Mouse (Mus musculus): ENCODE measurements around the gene Cdh12.

The Cdh12 gene

DNA sequence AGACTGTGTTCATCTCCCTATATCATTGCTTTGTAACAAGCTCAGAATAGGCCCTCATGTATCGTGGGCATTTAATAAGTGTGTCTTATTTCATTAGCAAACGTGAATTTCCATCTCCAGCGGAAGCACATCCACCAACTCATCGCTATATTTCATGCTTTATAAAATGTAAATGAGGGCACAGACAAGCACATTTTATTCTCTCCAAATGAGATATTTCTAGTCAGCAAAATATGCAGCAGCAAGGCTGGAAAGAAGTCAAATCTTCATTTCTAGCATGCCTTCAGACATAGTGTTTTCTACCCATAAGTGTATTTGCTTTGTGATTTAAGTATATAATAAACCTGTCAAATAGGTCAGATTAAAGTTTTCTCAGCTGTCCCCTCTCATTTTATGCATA is 262.8 kb downstream of the Cdh12 start:
- no peak for DNase-seq (ENCODE audit: low spot score)

DNA sequence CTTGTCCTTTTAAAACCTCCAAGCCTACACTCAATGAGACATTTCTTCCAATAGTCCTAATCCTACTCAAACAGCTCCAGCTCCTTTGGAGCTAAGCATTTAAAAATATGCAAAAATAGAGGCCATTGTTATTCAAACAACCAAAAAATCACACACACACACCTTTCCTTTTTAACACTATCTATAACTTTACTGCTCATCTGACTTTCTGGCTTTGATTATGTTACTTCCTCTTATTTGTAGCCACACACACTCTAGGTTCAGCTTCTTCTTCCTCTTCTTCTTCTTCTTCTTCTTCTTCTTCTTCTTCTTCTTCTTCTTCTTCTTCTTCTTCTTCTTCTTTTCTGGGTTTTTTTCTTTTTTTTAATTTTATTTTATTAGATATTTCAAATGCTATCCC is 323.2 kb downstream of the Cdh12 start:
- no peak for DNase-seq (ENCODE audit: low spot score)

DNA sequence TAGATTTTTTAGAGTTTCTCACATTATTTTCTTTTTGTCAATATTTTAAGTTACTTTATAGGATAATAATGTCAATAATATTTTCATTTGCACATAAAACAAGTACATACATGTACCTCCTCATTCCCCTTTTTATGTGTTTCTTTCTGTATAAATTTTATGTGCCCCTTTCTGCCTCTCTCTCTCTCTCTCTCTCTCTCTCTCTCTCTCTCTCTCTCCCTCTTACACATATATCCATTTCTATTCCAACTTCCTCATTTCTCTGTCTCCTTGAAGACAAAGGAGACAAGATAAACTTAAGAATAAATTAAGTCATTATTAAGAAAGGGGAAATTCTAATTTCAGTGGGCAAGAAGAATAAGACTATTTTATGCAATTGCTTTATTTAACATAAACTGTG is 324.4 kb downstream of the Cdh12 start:
- DNase-seq (ENCODE audit: low spot score): no peak

DNA sequence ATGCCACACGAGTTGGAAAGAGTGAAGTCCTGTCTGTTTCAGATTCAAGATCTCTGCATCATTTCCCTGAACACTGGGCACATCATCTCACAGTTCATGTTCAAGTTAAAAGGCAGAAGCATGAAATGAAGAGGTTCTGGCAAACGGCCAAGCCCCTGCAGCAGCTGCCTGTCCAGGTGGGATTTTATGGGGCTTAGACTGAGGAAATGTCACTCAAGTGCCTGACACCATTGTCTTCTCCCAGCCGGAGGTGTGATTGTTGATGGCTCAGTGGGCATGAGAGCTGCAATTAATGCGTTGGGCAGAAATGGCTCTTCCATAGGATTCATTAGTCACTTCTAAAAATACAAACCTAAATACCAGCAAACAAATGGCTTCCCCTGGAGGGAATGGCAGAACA is 347.9 kb downstream of the Cdh12 start:
- DNase-seq (ENCODE audit: low spot score): no peak

DNA sequence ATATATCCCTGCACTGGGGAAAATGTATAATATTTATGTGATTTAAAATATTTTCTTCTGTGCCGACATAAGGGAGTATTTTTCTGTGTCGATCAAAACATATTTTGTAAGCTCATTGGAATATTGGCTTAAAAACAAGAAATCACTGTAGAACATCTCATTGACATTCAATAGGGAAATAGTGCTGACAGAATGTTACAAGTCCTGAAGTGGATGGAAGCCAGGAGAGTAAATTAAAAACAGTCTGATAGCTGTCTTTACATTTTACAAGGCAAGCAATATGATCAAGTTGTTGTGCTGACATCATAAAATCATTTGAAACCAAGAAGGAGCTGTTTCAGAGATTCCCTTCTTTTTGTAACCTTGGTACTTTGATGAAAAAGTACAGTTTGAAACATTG is 349.5 kb downstream of the Cdh12 start:
- no peak for DNase-seq (ENCODE audit: low spot score)

DNA sequence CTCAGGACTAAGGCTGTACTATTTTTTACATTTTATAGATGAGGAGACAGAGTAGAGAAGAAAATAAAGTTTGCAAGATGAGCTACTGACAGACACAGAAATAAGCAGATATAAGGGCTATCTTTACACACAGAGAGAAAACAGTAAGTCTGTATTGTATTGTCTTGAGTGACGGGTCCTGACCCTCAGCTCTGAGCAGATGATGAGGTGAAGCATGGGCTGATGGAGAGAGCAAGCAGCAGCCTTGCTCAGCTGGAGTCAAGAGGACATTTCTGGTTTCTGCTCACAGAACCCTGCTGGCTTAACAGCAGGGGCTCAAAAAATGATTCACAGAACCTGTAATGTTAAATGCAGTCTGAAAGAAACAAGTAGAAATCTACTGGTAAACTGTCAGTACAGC is 386.8 kb downstream of the Cdh12 start:
- DNase-seq (ENCODE audit: low spot score): no peak

DNA sequence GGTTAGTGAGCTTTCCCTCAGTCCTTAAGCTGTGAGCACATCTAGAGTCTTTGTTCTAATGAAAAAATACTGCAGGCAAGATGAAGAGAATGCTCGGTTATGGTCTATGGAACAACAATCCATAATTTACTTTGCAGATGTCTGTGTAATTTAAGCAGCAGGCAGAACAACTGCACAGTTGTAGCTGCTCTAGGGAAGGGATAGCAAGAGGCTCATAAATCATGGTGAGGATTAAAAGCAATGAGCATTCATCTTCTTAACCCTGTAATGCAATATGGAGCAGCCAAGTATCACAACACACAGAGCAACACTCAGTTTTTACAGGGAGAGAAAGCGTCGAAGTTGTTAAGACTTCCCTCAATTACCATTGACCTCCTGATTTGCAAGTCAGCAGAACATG is 387.9 kb downstream of the Cdh12 start:
- DNase-seq (ENCODE audit: low spot score): no peak

DNA sequence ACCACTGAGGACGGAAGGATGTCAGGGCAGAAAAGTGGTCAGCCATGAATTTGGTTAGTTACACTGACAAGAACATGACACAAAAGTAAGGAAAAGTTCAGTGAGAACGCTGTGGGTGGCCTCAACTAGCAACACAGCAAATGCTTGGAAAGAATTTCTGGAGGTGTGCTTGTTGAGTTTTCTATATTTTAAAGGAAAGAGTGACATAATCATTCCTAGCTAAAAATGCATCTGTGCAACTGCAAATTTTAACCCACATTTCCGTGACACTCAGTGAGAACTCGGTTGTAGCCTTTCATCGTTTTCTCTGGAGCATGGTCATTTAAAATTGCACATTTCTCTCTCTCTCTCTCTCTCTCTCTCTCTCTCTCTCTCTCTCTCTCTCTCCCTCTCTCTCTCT is 392.4 kb downstream of the Cdh12 start:
- no peak for DNase-seq (ENCODE audit: low spot score)

DNA sequence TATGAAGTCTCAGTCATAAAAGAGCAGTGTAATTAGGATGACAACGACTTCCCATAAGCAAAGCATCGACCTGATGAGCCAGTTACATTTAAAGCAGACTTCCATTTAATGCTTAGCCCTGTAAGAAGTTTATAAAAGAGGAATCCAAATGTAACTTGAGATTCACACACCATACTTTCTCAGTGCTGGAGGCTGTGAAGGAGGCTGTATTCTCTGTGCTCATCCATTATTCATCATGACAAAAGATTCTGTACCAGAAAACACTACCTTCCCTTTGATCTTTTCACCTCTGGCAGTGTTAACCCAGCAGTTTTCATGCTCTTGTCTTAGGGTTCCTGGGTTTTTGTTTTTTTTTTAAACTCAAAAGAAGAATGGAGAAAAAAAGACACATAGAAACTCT is 414.0 kb downstream of the Cdh12 start:
- no peak for DNase-seq (ENCODE audit: low spot score)

DNA sequence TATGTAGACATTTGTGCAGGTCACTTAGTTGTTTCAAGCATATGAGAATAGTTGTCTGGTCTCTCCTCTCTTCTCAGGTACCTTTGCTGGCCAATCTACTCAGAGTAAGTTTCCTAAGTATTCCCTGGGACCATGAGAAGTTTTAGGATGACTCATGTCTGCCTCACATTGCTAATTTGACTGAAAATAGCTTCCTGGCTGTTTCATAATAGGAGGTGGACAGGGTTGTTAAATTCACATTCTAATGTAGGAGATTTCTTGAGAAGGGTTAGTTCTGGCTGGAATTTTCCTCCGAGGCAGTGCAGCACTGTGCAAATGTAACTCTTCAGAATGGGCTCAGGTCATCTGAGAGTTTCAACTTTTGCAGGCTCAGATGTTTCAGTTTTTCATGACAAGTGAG is 423.5 kb downstream of the Cdh12 start:
- DNase-seq (ENCODE audit: low spot score): no peak

DNA sequence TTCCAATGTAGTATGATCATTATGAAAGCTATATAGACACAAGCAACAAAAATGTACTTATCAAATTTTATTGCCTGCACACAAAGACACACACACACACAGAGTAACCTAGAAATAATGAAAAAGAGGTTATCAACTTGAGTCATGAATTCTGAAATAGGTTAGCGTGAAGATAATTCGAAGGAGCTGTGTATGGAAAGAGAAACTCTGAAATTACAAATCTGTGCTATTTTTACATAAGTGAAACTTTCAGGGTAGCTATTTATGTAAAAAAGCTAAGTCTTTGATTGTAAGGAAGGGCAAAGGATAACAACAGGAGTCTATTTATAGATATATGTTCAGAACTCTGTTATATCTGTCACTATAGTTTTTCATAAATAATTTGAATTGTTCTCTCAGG is 427.9 kb downstream of the Cdh12 start:
- no peak for DNase-seq (ENCODE audit: low spot score)

DNA sequence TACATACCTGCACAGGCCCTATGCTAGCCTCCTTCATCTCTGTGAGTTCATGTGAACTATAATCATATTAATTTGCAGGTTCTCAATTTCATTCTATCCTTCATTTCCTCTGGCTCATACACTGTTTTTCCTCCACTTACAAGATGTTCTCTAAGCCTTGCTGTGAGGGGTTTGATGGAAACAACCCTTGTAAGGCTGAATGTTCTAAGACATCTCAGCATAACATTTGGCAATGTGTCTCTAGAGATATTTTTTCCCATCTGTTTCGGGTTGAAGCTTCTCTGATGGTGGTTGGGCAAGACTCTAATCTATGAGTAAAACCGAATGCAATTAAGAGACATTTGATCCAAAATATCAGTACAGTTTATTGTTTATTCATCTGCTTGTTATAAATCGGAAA is 444.4 kb downstream of the Cdh12 start:
- no peak for DNase-seq (ENCODE audit: low spot score)

DNA sequence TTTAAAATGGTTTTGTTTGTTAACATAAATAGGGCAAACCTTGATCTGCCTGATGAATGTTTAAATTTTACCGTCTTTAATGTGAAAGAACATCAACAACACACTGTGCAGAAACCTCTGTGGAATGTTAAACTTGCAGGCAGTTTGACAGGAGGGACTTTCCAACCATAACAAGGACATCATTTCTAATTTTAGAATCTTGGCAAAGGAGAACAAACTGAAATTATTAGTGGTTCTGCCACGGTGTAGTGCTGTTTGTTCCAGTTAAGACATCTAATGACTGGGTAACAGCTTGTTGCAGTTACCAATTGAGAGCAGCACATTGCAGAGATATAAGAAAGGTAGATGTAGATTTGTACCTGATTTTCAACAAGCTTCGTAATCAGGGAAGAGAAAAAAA is 453.5 kb downstream of the Cdh12 start:
- DNase-seq (ENCODE audit: low spot score): no peak

DNA sequence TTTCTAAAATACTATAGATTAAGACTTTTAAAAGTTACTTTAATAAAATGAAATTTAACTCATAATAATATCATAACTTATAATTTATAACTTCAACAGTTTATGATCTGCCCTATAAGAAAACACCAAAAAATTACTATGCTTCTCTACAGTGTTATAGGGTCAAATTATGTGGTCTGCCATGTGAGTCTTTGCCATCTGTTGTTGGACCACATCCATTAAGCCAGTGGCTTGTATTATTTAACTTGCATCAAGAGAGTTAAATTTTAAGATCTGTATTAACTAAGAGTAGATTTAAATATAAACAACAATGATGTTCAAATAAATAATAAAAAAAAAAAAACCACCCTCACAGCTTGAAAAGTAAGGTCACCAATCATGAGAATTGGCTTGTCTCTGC is 479.2 kb downstream of the Cdh12 start:
- DNase-seq (ENCODE audit: low spot score): no peak

DNA sequence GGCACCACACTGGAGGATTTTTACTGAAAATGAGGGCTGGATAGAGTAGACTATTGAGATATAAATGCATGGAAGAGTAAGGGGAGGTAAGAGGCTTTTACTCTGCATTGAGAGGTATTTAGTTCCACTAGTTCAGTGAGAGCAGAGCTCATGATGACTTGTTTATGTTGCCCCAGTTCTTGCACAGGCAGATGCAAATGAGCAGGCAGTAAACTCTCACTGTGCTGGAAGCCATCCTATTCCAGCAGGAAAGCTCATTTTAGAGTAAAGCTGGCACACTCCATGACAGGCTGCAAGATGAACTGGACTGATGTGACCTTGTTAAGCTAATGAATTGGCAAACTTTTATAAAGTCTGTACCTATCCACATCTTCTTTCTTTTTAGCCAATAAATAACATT is 494.9 kb downstream of the Cdh12 start:
- DNase-seq (ENCODE audit: low spot score): no peak

DNA sequence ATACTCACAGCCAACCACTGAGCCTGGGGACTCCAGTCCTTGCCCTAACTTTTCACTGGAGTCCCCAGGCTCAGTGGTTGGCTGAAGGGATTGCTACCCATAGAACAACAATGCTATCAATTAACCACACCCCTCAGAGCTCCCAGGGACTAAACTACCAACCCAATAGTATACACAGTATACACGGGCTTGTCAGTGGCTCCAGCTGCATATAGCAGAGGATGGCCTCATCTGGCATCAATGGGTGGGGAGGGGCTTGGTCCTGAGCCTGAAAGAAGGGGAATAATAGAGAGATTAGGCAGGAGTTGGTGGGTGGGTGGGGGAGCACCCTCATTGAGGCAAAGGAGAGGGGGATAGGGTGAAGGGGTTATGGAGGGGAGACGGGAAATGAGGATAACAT is 518.4 kb downstream of the Cdh12 start:
- no peak for DNase-seq (ENCODE audit: low spot score)

DNA sequence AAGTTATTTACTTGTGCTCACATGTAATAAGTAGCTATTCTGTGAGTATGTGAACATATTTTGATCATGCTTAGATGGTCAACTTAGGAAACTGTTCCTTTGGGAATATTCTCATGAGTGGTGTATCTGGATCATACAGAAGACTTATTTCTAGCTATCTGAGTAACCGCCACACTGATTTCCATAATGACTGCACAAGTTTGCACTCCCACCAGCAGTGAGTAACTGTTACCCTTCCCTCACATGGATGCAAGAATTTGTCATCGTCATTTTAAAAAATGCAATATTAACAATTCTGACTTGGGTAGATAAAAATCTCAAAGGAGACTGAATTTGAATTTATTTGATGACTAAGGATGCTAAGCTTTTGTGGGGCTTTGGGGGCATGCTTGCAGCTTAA is 522.0 kb downstream of the Cdh12 start:
- DNase-seq (ENCODE audit: low spot score): no peak

DNA sequence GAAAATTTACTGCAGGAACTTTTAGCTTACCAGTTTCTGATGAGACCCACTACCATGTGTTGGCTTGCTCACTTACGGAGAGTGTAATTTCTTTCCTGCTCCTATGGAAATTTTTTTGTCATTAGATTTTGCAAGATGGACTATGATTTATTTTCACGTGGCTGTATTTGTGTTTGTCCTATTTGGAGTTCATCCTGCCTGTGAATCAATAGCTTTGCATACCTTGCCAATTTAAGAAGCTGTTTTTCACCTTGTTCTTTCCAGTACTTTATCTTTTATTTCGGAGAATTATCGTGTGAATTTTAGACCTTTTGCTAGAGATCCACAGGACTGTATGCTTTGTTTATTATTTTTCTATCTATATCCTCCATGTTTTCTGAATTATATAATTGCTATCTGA is 551.5 kb downstream of the Cdh12 start:
- DNase-seq (ENCODE audit: low spot score): no peak

DNA sequence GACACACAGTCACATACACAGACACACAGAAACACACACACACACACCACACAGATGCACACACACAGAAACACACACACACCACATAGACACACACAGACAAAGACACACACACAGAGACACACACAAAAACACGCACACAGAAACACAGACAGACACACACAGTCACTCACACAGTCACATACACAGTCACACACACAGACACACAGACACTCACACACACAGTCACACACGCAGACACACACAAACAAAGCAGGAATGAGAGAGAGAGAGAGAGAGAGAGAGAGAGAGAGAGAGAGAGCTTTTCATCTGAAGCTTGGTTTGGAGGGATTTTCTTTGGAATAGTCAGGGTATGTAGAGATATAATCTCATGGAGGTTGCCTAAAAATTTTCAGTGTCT is 558.9 kb downstream of the Cdh12 start:
- DNase-seq (ENCODE audit: low spot score): no peak

DNA sequence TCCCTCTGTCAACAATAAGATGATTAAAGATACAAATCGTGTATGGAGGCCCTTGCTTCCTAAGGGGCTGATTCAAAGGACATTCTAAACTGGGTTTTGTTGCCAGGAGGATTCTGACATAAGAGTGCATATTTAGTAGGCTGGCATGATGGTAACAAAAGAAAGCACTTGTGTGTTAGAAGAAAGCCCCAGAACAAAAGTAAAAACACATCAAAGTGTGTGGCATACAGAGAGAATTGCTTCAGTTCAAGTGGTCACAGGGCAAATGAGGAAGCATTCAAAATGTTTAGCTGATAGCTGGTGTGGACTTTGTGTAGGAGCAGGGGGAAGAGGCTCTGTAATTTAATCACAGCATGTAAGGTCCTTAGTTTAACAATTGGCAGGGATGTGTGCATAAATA is 559.4 kb downstream of the Cdh12 start:
- DNase-seq (ENCODE audit: low spot score): no peak

DNA sequence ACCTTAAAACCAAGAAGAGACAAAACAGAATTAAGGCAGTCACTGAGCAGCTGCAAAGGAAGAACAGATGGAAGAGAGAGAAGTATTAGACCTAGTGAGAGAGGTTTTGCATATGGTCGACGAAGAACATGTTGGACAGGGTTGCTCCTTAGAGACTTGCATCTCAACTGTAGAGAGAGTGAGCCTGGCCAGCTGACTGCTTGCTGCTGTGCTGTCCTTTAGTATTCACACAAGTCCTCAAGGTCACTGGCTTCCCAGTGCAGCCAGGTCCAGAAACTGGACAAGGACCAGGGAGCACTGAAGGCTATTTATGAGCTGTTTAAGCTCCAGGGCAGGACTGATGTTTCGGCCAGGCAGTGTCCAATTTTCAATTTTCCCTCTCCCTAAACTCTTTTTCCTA is 559.9 kb downstream of the Cdh12 start:
- no peak for DNase-seq (ENCODE audit: low spot score)

DNA sequence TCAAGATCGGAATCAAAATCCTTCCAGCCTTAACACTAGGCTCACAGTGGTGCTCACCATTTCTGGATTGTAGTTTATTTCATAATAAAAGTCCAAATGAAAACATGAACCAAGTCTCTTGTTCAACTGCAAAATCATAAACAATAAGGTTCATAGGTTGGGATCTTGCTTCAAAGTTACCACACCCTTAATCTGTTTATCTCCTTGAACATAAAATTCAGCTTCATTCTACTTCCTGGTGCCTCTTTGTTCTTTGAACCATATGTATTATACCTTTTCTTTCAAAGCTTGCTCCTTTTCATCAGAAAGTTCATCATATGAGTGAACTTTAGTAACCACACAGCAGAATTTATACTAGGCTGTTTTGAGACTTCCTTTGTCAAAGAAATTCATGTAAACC is 614.6 kb downstream of the Cdh12 start:
- no peak for DNase-seq (ENCODE audit: low spot score)

DNA sequence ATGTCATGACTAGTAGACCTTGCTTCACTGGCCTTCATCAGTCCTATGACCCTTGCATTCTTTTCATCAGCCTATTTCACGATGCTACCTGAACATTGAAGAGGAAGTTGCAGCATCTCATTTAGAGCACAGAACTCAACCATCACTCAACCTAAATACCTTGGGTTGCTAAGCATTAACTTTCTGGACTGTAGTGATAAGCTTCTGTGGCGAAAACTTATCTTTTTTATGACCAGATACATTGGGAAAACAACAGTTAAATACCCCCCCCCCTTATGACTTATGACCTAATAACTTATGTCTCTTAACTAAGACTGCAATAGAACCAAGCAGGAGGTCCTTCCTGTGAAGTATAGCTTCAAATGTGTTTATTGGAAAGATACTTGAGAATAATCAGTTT is 620.2 kb downstream of the Cdh12 start:
- DNase-seq (ENCODE audit: low spot score): no peak

DNA sequence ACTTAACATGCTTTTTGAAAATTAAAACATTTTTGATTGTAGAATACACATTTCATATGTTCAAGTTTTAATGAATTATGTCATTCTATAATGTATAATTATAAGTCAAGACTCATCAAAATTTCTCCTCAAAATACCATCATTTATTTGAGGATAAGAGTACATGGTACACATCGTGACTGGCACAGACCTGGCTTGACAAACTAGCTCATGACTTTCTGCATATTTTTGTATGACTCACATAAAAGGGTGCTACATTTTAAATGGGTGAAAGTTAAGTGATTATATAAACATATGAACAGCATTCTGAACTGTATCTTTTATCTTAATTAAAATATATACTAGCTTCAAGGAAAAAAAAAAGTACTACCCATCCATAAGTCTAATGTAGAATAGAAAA is 643.8 kb downstream of the Cdh12 start:
- no peak for DNase-seq (ENCODE audit: low spot score)

DNA sequence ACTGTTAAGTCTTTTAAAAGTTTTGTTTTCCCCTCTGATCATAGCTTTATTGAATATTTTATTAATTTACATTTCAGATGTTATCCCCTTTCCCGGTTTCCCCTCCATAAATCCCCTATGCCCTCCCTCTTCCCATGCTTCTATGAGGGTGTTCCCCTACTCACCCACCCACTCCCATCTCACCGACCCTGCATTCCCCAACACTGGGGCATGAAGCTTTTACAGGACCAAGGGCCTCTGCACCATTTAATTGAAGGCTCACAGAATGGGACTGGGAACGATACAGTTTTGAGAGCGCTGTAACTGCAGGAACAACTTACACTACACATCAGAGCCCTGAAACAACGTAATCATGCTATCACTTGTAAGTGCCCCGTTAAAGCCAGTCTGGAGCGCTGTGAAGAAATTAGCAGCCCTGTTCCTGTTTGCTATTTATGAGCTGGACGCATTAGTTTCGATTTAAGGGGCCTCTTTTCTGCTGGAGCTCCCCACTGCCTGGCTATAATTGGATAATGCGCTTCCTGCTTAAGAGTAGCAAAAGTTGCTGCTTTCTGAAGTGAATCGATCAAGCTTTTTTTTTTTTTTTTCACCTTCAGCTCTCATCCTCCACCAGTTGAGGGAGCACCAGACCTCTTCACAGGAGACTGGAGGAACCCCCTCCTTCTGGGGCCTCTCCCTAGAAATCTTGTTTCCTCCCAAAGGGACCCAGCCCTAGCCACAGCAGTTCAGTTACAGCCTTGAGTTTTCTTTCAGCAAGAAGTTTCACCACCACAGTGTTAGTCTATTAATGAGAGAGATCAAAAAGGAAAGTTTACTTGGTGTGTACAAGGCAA is 660.2 kb downstream of the Cdh12 start:
- no peak for DNase-seq (ENCODE audit: low spot score)

All from adipocyte (in vitro differentiated cells).